Mouse (Mus musculus): ENCODE data around the gene Qsox2. TPM values are rescaled to one million over a fixed set of nuclear protein-coding genes. Genes with fewer than 3 reads are reported as not detected.

The Qsox2 gene
- polyA plus RNA-seq, 1 experiment from 2014 or later: 19.5 TPM

- Histone ChIP-seq H3K9me3 (no peaks in the 10 kb centered on the region), H3K4me3 (no peak overlapping the region), H3K9ac (no peak overlapping the region), H3K4me2 (replicated peaks) (no peak overlapping the region), H3K27me3 (no peaks in the 10 kb centered on the region), H3K4me1 (no peaks in the 10 kb centered on the region), H3K36me3 (no peaks in the 10 kb centered on the region), H3K27ac (no peak overlapping the region)
- WGBS: 62% methylated on average over 8 of the region's 8 CpGs
- ATAC-seq (ENCODE audit: insufficient number of reproducible peaks, insufficient read depth, low FRiP score, low TSS enrichment): no peak
Observed at GRCm38 (mm10) chr2:26252514-26253206, 15.3 kb upstream of the Qsox2 start.

- WGBS: 54% methylated on average over 3 of the region's 3 CpGs
- H3K27me3 ChIP-seq: no peaks in the 10 kb centered on the region
- no peak overlapping the region for H3K4me3 ChIP-seq
- H3K9me3 ChIP-seq: no peaks in the 10 kb centered on the region
- no peaks in the 10 kb centered on the region for H3K4me1 ChIP-seq
- H3K9ac ChIP-seq: no peak overlapping the region
- no peak overlapping the region for H3K4me2 ChIP-seq (replicated peaks)
- no peak for ATAC-seq (ENCODE audit: insufficient number of reproducible peaks, insufficient read depth, low FRiP score, low TSS enrichment)
- no peak overlapping the region for H3K27ac ChIP-seq
- no peaks in the 10 kb centered on the region for H3K36me3 ChIP-seq
Observed at GRCm38 (mm10) chr2:26247531-26247930, 10.2 kb upstream of the Qsox2 start.

GRCm38 (mm10) chr2:26240841-26241240, 3.5 kb upstream of the Qsox2 start:
- no peak overlapping the region for H3K4me2 ChIP-seq (replicated peaks)
- H3K9me3 ChIP-seq: no peaks in the 10 kb centered on the region
- no peak overlapping the region for H3K9ac ChIP-seq
- ATAC-seq (ENCODE audit: insufficient number of reproducible peaks, insufficient read depth, low FRiP score, low TSS enrichment): no peak
- H3K36me3 ChIP-seq: no peaks in the 10 kb centered on the region
- no peak overlapping the region for H3K27ac ChIP-seq
- peaks cover 14% of the 10 kb centered on the region for H3K4me1 ChIP-seq
- WGBS: 40% methylated on average over 3 of the region's 3 CpGs
- H3K27me3 ChIP-seq: no peaks in the 10 kb centered on the region
- no peak overlapping the region for H3K4me3 ChIP-seq

- Histone ChIP-seq H3K36me3 (no peaks in the 10 kb centered on the region), H3K9ac (no peak overlapping the region), H3K27ac (no peak overlapping the region), H3K4me2 (replicated peaks) (no peak overlapping the region), H3K4me3 (no peak overlapping the region), H3K4me1 (peaks cover 16% of the 10 kb centered on the region), H3K9me3 (no peaks in the 10 kb centered on the region), H3K27me3 (no peaks in the 10 kb centered on the region)
- no peak for ATAC-seq (ENCODE audit: insufficient number of reproducible peaks, insufficient read depth, low FRiP score, low TSS enrichment)
- WGBS: 54% methylated on average over 9 of the region's 9 CpGs
Observed at GRCm38 (mm10) chr2:26240330-26240729, 3.0 kb upstream of the Qsox2 start.

- Histone ChIP-seq H3K4me3 (peak overlapping the region; percentile 90), H3K9ac (peak overlapping the region; percentile 81), H3K4me1 (peaks cover 16% of the 10 kb centered on the region), H3K27me3 (no peaks in the 10 kb centered on the region), H3K4me2 (replicated peaks) (peak overlapping the region; percentile 89), H3K27ac (peak overlapping the region; percentile 75; the same call in 1 of the 2 replicates), H3K9me3 (no peaks in the 10 kb centered on the region), H3K36me3 (no peaks in the 10 kb centered on the region)
- under 1% methylated on average over 50 of the region's 51 CpGs for WGBS
- ATAC-seq (ENCODE audit: insufficient number of reproducible peaks, insufficient read depth, low FRiP score, low TSS enrichment): no peak; the same call in 1 of the 2 replicates
Observed at GRCm38 (mm10) chr2:26236681-26237289, 540 bp downstream of the Qsox2 start.

- 86% methylated on average over 2 of the region's 2 CpGs for WGBS
- H3K27me3 ChIP-seq: no peaks in the 10 kb centered on the region
- no peak overlapping the region for H3K9ac ChIP-seq
- H3K4me3 ChIP-seq: no peak overlapping the region
- no peak for ATAC-seq (ENCODE audit: insufficient number of reproducible peaks, insufficient read depth, low FRiP score, low TSS enrichment)
- no peaks in the 10 kb centered on the region for H3K36me3 ChIP-seq
- no peak overlapping the region for H3K27ac ChIP-seq
- no peaks in the 10 kb centered on the region for H3K9me3 ChIP-seq
- H3K4me2 ChIP-seq (replicated peaks): no peak overlapping the region
- H3K4me1 ChIP-seq: peaks cover 9% of the 10 kb centered on the region
Observed at GRCm38 (mm10) chr2:26234771-26235170, 2.6 kb downstream of the Qsox2 start.

GRCm38 (mm10) chr2:26234253-26234652, 3.1 kb downstream of the Qsox2 start:
- 77% methylated on average over 5 of the region's 5 CpGs for WGBS
- H3K9ac ChIP-seq: no peak overlapping the region
- H3K4me1 ChIP-seq: peaks cover 9% of the 10 kb centered on the region
- H3K27ac ChIP-seq: no peak overlapping the region
- no peaks in the 10 kb centered on the region for H3K36me3 ChIP-seq
- no peaks in the 10 kb centered on the region for H3K9me3 ChIP-seq
- ATAC-seq (ENCODE audit: insufficient number of reproducible peaks, insufficient read depth, low FRiP score, low TSS enrichment): no peak
- H3K4me2 ChIP-seq (replicated peaks): no peak overlapping the region
- no peaks in the 10 kb centered on the region for H3K27me3 ChIP-seq
- H3K4me3 ChIP-seq: no peak overlapping the region

GRCm38 (mm10) chr2:26231366-26231765, 6.0 kb downstream of the Qsox2 start:
- no peaks in the 10 kb centered on the region for H3K9me3 ChIP-seq
- WGBS: 79% methylated on average over 3 of the region's 3 CpGs

GRCm38 (mm10) chr2:26230253-26230652, 7.1 kb downstream of the Qsox2 start:
- Histone ChIP-seq H3K4me2 (replicated peaks) (no peak overlapping the region), H3K27ac (no peak overlapping the region), H3K27me3 (no peaks in the 10 kb centered on the region), H3K36me3 (0 out of 2 replicates have a peak, but pooled peaks cover 2% of the 10 kb centered on the region), H3K9ac (no peak overlapping the region), H3K9me3 (no peaks in the 10 kb centered on the region), H3K4me3 (no peak overlapping the region), H3K4me1 (no peaks in the 10 kb centered on the region)
- whole genome bisulfite sequencing: 49% methylated on average over 4 of the region's 4 CpGs
- no peak for ATAC-seq (ENCODE audit: insufficient number of reproducible peaks, insufficient read depth, low FRiP score, low TSS enrichment)

More at GRCm38 (mm10) chr2:26231366-26231765, 6.0 kb downstream of the Qsox2 start:
- H3K27ac ChIP-seq: no peak overlapping the region
- no peaks in the 10 kb centered on the region for H3K36me3 ChIP-seq
- no peak overlapping the region for H3K4me3 ChIP-seq
- no peak overlapping the region for H3K9ac ChIP-seq
- H3K4me1 ChIP-seq: peaks cover 7% of the 10 kb centered on the region
- no peak for ATAC-seq (ENCODE audit: insufficient number of reproducible peaks, insufficient read depth, low FRiP score, low TSS enrichment)
- H3K27me3 ChIP-seq: no peaks in the 10 kb centered on the region
- H3K4me2 ChIP-seq (replicated peaks): no peak overlapping the region

GRCm38 (mm10) chr2:26227788-26228187, 9.5 kb downstream of the Qsox2 start:
- no peak overlapping the region for H3K27ac ChIP-seq
- no peak overlapping the region for H3K9ac ChIP-seq
- no peaks in the 10 kb centered on the region for H3K27me3 ChIP-seq
- no peaks in the 10 kb centered on the region for H3K9me3 ChIP-seq
- peaks cover 18% of the 10 kb centered on the region for H3K36me3 ChIP-seq
- H3K4me3 ChIP-seq: no peak overlapping the region
- peak; percentile 35; the same call in 1 of the 2 replicates for ATAC-seq (ENCODE audit: insufficient number of reproducible peaks, insufficient read depth, low FRiP score, low TSS enrichment)
- WGBS: 67% methylated on average over 1 of the region's 1 CpGs
- no peaks in the 10 kb centered on the region for H3K4me1 ChIP-seq
- no peak overlapping the region for H3K4me2 ChIP-seq (replicated peaks)

- Histone ChIP-seq H3K4me2 (replicated peaks) (no peak overlapping the region), H3K9me3 (no peaks in the 10 kb centered on the region), H3K27ac (no peak overlapping the region), H3K4me1 (no peaks in the 10 kb centered on the region), H3K27me3 (no peaks in the 10 kb centered on the region), H3K9ac (no peak overlapping the region), H3K4me3 (no peak overlapping the region), H3K36me3 (peaks cover 32% of the 10 kb centered on the region)
- 86% methylated on average over 4 of the region's 4 CpGs for WGBS
- ATAC-seq (ENCODE audit: insufficient number of reproducible peaks, insufficient read depth, low FRiP score, low TSS enrichment): no peak
Observed at GRCm38 (mm10) chr2:26225242-26225641, 12.1 kb downstream of the Qsox2 start.

GRCm38 (mm10) chr2:26223961-26224360, 13.4 kb downstream of the Qsox2 start:
- H3K4me2 ChIP-seq (replicated peaks): no peak overlapping the region
- H3K9ac ChIP-seq: no peak overlapping the region
- H3K36me3 ChIP-seq: peaks cover 42% of the 10 kb centered on the region
- H3K4me3 ChIP-seq: no peak overlapping the region
- H3K27ac ChIP-seq: no peak overlapping the region
- H3K4me1 ChIP-seq: no peaks in the 10 kb centered on the region
- WGBS: 68% methylated on average over 3 of the region's 3 CpGs
- no peaks in the 10 kb centered on the region for H3K9me3 ChIP-seq
- ATAC-seq (ENCODE audit: insufficient number of reproducible peaks, insufficient read depth, low FRiP score, low TSS enrichment): no peak
- H3K27me3 ChIP-seq: no peaks in the 10 kb centered on the region
